Mouse (Mus musculus): ENCODE measurements at regions not wholly inside any gene's neighbourhood (a gene's known extent, or its start where the extent isn't known, plus 50 kb on each side); places are given as distances from the start of the nearest gene placed in this dataset.

GRCm38 (mm10) chr3:14408435-14409125 lies 71.9 kb upstream of the Slc7a12 start:
- TF ChIP-seq POLR2A (IDR thresholded peaks at IDR 0.05; ENCODE audit: low read depth, low read length) (no peak), CTCF (conservative IDR thresholded peaks at IDR 0.05; ENCODE audit: insufficient read depth, insufficient read length, low read depth, low read length) (no peak)

Measured in kidney, adult 2 months (tissue).